Mouse (Mus musculus) brain, adult 10 weeks (tissue): Measurements from ENCODE around the gene Rdh14. TPM values are rescaled to one million over a fixed set of nuclear protein-coding genes. Genes with fewer than 3 reads are reported as not detected.

Experiments used
- polyA plus RNA-seq: library from polyadenylated mRNA; stranded (reverse); fragments of 350-450 nt; fragmentation: Illumina TruSeq; extraction: RNeasy Lipid Tissue Mini Kit (QIAGEN cat#74804); gene quantifications from one replicate; pipeline ENCODE4 v1.2.3, GENCODE M21; 2015; ENCODE audit warnings: low read depth, low replicate concordance

Rdh14 gene
- 44.3 TPM for polyA plus RNA-seq

DNA sequence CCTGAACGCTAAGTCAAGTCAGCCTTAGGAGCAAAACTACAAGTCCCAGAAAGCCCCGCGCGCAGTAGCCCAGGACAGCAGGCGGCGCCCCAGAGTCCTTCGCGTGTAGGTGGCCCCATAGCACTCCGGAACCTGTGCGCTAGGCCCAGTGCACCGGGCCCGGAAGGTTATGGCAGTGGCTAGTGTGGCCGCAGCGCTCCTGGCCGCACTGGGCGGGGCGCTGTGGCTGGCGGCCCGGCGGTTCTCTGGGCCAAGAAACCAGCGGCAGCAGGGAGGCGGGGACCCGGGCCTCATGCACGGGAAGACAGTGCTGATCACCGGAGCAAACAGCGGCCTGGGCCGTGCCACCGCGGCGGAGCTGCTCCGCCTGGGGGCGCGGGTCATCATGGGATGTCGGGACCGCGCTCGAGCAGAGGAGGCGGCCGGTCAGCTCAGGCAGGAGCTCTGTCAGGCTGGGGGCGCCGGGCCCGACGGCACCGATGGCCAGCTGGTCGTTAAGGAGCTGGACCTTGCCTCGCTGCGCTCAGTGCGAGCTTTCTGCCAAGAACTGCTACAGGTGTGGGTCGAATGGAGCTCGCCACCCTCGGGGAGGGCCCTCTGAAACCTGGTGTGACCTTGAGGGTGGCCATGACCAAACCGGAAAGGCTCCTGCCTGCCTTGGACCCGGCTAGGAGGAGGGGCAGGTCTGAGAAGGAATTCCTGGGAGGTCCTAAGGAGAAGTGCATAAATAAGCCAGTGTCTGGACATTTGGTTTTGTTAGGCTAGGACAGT is at the start of gene Rdh14:
Gene Rdh14 (plus strand): TSS at position 102 of the 771 bp plus-strand sequence.

DNA sequence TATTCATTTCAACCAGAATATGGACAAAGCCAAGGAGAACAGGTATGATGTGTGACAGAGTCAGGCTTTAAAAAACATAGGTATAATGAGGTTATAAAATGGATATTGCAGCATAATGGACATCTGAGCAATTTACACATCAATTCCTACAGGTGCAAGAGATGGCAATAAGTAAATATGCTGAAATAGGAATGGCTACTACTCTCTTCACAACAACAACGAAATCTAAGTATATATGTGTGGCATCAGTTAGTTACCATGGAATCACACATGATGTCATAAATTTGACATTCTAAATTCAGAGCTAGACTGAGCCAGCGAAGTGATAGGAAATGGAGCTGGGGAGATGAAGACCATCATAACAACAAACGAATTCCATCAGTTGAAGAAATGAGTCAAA is 20.9 kb upstream of the Rdh14 start, which contains the start of gene Nt5c1b:
Gene Nt5c1b (plus strand): TSS at position 301 of the 400 bp plus-strand sequence.

Other genes starting within 250 kb of the Rdh14 start
- gene Nt5c1b, start 20.8 kb upstream of the Rdh14 start, polyA plus RNA-seq = not detected